9 mouse cellular contexts compared by ENCODE assay signal in the genomic region with DNA sequence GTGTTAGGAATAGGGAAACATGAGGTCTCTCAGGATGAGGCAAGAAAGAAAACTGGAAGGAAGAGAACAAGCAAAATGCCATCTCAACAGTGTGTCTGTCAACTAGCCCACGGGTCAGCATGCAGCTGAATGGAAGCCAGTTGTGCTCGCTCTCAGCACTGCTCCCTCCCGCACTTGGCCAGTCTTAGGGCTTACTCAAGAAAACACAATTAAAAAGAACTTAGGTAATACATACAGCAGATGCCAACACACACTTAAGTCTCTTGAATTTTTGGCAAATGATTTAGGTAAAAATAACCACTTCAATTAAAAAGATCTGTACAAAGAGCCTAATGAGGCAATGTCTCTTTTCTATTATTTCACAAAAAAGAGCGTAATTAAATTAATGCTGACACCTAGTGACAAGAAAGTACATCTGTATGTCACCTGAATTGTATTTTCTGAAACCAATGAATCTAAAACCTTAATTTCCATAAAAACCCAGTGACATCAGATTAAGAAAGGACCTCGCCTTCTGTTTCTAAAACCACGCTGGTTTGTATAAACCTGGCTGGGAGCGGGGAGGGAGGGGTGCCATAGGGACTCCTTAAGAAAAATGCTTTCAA. TPM values are rescaled to one million over a fixed set of nuclear protein-coding genes. Genes with fewer than 3 reads are reported as not detected.
A peak's percentile ranks its signal among the peaks of the same experiment; 100 is the strongest.
DNase-seq lines count a peak whose midpoint lies in the region; ATAC-seq and TF ChIP-seq lines count a peak whose summit lies in the region.
"Had no signal": no experiment of that assay in that cellular context is flagged by ENCODE, and none has a peak within 500 bp of the region (broad histone marks: within the 10 kb centered on the region; RNA-seq: fewer than 3 reads in every experiment).

No protein-coding gene starts in this region.

- peak overlapping the region; percentile 98 for H3K4me3 ChIP-seq in E14TG2a.4 (replicated peaks; ENCODE audit: low read length)
- no peak overlapping the region for H3K4me3 ChIP-seq in liver, postnatal 0 days (ENCODE audit: low read depth, low read length)

- H3K9ac ChIP-seq in liver, postnatal 0 days (replicated peaks) = no peak overlapping the region

- H3K4me1 ChIP-seq in E14TG2a.4 (replicated peaks; ENCODE audit: low read depth, low read length) = peaks cover 56% of the 10 kb centered on the region
- peaks cover 26% of the 10 kb centered on the region for H3K4me1 ChIP-seq in liver, postnatal 0 days (ENCODE audit: insufficient read depth)

- 0 out of 2 replicates have a peak overlapping the region, but pooled peaks have one; percentile 95 for H3K4me2 ChIP-seq in liver, postnatal 0 days (ENCODE audit: low read depth, low read length)

- DNase-seq in cerebellum, adult 11 months = peak; percentile 24
- peak; percentile 89 for DNase-seq in fat pad, adult 2 months (ENCODE audit: extremely low read depth, low read depth, low spot score)
- DNase-seq in liver, postnatal 0 days = no peak
- DNase-seq in ovary, postnatal 14 days (ENCODE audit: low spot score) = no peak
- DNase-seq in adrenal gland, postnatal 25 days = no peak
- DNase-seq: thymus, postnatal 25 days had no signal

- peaks cover 16% of the 10 kb centered on the region for H3K36me3 ChIP-seq in E14TG2a.4 (ENCODE audit: insufficient read depth, low read length)
- no peaks in the 10 kb centered on the region; the same call in 1 of the 2 replicates for H3K36me3 ChIP-seq in liver, postnatal 0 days (replicated peaks; ENCODE audit: insufficient read depth, low read length)

- WGBS in liver, postnatal 0 days (ENCODE audit: insufficient replicate concordance) = 79% methylated on average over 7 of the region's 7 CpGs

- no peak for TF ChIP-seq EP300 in liver, postnatal 0 days (IDR thresholded peaks at IDR 0.05; ENCODE audit: low read depth)

- TF ChIP-seq CTCF in E14TG2a.4 (conservative IDR thresholded peaks at IDR 0.05; ENCODE audit: low read length) = no peak
- no peak for TF ChIP-seq CTCF in liver, postnatal 0 days (IDR thresholded peaks at IDR 0.05; ENCODE audit: low read depth)

- H3K27ac ChIP-seq in liver, postnatal 0 days (ENCODE audit: low read depth) = no peak overlapping the region

- no peaks in the 10 kb centered on the region for H3K9me3 ChIP-seq in E14TG2a.4 (ENCODE audit: low read length)
- H3K9me3 ChIP-seq in liver, postnatal 0 days (ENCODE audit: low read length) = no peaks in the 10 kb centered on the region

- no peaks in the 10 kb centered on the region for H3K27me3 ChIP-seq in E14TG2a.4 (ENCODE audit: insufficient read depth, low read length)
- no peaks in the 10 kb centered on the region for H3K27me3 ChIP-seq in liver, postnatal 0 days (ENCODE audit: insufficient read depth, low read length)

- no peak for ATAC-seq in cerebellum, adult (ENCODE audit: insufficient number of reproducible peaks, low FRiP score, low TSS enrichment)
- ATAC-seq in liver, postnatal 0 days = no peak
- ATAC-seq in monocyte, adult 5-6 weeks (replicated peaks; ENCODE audit: insufficient number of reproducible peaks, low FRiP score, low TSS enrichment, poor library complexity, severe bottlenecking) = no peak

RNA-seq across cellular contexts. Expression of gene Fbxo28, which starts 2.4 kb away (rescaled TPM):
- polyA plus RNA-seq in liver, postnatal 0 days (2015; fragmentation: Nextera tagmentation; extraction: Ambion mirVana) = 4.7 and 4.9 TPM in 2 replicates
- 35.3 to 43.4 TPM (median 37.8 TPM) in 3 replicates for total RNA-seq in monocyte, adult 5-6 weeks (2017)
- total RNA-seq in adrenal gland, postnatal 25 days (2021) = 34.1 and 45.9 TPM in 2 replicates

RNA-seq across cellular contexts. Expression of gene Degs1, which starts 56.5 kb away (rescaled TPM):
- polyA plus RNA-seq in liver, postnatal 0 days (2015; fragmentation: Nextera tagmentation; extraction: Ambion mirVana) = 96.4 and 96.8 TPM in 2 replicates
- total RNA-seq in monocyte, adult 5-6 weeks (2017) = 126 to 162 TPM (median 142 TPM) in 3 replicates
- 97.3 and 103 TPM in 2 replicates for total RNA-seq in adrenal gland, postnatal 25 days (2021)

Comparison
In these comparisons a context has a peak if more than half of its experiments do, and no peak if none do; other contexts are left out.
1. DNase-seq: peak in cerebellum, adult 11 months (single experiment) and fat pad, adult 2 months (single experiment); none in liver, postnatal 0 days (single experiment), ovary, postnatal 14 days (single experiment) and adrenal gland, postnatal 25 days (single experiment).